Mouse (Mus musculus): ENCODE data around the gene Gm7029. TPM values are rescaled to one million over a fixed set of nuclear protein-coding genes. Genes with fewer than 3 reads are reported as not detected.
A peak's percentile ranks its signal among the peaks of the same experiment; 100 is the strongest.
"Not testable (repeated sequence)": the region's sequence is repeated elsewhere in the genome, so short reads cannot be mapped to it uniquely, and the experiment has no call there.

Gm7029 gene
- total RNA-seq (2021): not detected in 2 replicates
- long read RNA-seq, experiment 1: 0 reads
- long read RNA-seq, experiment 2: 0 reads

DNA sequence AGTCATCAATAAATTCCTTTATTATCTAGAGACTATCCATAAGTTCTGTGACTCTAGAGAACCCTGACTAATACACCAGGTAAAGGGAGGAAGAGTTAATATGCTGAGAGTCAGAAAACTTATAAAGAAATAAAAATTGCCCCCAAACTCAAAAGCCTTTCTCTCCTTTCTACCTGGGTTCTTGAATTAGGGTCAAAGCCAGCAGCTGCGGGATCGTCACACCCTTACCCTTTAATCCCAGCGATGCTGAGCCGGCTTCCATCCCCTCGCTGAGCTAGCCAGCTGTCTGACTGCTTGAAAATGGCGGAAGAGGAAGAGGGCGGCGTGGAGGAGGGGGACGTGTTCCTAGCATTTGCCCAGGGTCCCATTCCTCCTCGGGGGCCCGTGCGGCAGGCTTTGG is at the start of gene Gm7029:
Gm7029 (plus strand) TSS at position 301 of the 400 bp plus-strand sequence.
- DNase-seq: not testable (repeated sequence)

GRCm38 (mm10) chr17:33824084-33824996 is 49.3 kb upstream of the Gm7029 start, which contains the start of the genes Rps28 and Ndufa7:
Gene Rps28 (minus strand): TSS chr17:33824562.
Gene Ndufa7 (plus strand): TSS chr17:33824572.
- peak; percentile 98 for DNase-seq

DNA sequence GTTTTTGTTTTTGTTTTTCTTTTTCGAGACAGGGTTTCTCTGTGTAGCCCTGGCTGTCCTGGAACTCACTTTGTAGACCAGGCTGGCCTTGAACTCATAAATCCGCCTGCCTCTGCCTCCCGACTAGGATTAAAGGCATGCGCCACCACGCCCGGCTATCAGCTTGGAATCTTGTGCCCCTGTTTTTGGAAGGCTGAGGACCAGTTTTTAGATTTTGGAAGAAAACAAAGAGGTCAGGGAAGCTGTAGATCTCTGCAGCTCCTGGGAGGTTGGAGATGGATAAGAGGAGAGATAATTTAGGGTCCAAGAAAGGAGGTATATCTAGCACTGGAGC is 48.7 kb upstream of the Gm7029 start:
- not testable (repeated sequence) for DNase-seq

- DNase-seq: no peak
Measured at GRCm38 (mm10) chr17:33825462-33825861, 48.2 kb upstream of the Gm7029 start.

- peak; percentile 87 for DNase-seq
Measured at GRCm38 (mm10) chr17:33826850-33827249, 46.8 kb upstream of the Gm7029 start.

- peak; percentile 93 for DNase-seq
Measured at GRCm38 (mm10) chr17:33828892-33829291, 44.7 kb upstream of the Gm7029 start.

DNA sequence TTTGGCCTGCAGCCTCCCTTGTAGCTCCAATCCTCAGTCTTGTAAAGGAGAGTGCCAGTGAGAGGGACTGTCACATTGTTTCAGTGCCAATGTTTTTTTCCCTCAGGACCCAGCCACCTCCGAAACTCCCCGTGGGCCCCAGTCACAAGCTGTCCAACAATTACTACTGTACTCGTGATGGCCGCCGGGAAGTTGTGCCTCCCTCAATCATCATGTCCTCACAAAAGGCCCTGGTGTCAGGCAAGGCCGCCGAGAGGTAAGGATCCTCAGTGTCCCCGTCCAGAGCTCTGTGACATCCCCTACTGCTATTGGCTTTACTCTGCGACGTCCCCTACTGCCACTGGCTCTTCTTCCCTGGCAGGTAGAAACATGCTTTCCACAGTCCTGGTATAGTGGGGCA is 44.1 kb upstream of the Gm7029 start:
- DNase-seq: no peak

DNA sequence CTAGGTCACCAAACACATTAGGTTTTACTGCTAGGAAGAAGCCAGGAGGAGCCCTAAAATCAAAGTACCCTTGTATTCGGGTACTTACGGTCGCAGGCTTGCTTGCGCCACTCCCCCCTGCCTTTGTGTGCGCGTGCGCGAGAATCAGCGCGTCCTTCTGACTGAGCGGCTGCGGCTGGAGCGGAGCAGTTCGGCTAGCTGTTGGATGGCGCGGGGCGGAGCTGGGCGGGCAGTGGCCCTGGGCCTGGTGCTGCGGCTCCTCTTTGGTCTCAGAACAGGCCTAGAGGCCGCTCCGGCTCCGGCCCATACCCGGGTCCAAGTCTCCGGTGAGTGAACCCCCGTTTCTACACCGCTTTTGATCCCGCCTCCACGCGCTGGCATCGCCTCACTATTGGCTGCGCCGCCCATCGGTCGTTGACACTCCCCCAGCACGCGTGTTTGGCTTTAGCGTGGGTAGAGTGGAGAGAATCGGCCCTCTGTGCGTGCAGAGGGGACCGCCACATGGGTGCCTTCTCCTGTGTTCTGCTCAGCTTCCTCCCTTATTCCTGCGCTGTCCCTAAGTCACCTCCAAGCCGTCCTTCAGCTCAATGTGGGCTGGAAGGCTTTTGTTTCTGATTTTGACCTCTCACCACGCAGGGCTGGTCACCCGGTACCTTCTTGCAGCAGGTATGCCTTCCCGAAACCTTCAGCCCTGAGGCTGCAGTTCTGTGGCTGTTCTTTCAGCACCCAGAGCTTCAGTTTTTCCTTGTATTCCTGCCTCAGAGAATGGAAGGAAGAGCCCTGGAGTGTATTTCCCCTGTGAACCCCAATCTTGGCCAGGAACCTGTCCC is 30.5 kb upstream of the Gm7029 start, which contains the start of gene Cd320:
Cd320 (plus strand) TSS at position 126 of the 830 bp plus-strand sequence.
- DNase-seq: peak; percentile 96

DNA sequence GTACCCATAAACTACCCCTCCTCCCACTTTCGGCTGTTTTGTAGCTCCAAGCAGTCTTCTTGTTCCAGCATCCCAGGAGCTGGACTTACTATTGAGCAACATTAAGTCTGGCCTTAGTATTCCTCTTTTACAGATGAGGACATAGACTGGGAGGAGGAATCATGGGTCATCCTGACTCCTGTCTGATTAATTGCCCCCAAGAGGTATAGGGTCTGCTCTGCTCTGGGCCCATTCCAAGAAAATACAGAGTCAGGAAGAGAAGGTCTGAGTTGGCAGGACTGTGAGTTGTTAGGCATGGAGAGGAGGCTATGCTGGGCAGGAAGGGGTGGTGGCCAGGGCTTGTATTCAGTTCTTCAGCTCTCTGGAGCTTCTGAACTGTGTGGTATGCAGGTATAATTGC is 29.4 kb upstream of the Gm7029 start:
- no peak for DNase-seq

DNA sequence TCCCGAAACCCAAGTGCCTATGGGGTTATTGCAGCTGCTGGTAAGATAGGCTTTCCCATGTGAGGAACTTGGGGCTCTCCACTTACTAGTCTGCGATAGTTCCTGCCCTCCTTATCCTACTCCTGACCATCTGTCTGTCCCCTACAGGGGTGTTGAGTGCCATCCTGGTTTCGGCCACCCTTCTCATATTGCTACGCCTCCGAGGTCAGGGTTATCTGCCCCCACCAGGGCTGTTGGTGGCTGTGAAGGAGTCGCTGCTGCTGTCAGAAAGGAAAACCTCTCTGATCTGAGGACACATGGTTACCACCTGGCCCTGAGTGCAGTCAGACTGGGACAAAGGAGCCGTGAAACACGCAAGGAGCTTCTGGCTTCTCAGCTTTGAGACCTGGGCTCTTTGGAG is 25.5 kb upstream of the Gm7029 start:
- DNase-seq: no peak

DNA sequence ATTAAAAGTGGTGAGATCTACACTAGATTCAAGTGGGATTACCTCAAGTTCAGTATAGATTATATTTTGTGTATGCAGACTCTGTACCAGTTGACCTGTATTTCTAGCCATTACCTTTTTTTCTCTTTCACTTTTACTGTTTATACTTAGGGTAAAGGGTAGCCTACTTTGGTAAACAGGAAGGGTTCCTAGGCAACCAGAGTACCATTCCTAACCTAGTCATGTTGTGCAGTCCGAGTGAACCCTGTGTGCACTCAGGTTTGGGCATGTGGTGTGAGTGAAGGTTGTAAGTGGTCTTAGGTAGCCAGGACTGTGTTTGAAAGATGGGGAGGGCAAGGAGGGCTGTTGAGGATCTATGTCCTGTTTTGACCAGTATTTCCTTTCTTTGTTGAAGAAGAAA is 22.3 kb upstream of the Gm7029 start:
- no peak for DNase-seq

- DNase-seq: no peak
Measured at GRCm38 (mm10) chr17:33857816-33858215, 15.8 kb upstream of the Gm7029 start.

DNA sequence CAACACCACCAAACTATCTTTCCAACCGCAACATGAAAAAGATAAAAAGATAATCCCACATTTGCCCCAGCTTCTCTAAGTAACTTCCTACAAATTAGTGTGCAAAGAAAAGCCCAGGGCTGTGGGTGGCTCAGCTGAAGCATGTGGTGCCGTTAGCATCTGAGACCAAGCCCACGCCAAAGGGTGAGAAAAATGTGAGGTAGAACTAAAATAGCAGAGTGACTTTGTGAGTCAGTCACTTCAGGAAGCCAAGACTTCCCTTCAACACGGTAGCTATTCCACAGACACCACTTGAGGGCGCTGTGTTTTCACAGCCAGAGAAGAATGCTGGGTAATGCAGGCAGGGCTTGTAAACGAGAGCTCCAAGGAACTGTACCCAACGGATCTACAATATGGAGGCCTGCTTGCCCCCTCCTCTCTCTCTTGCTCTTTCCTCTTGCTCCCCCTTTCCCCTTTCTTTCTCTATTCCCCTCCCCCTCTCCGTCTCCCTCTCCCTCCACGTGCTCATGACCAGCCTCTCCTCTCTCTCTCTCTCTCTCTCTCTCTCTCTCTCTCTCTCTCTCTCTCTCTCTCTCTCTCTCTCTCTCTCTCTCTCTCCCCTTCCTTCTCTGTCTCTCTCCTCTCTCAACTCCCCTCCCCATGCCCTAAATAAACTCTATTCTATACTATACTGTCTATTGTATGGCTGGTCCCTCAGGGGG is 8.2 kb upstream of the Gm7029 start:
- peak; percentile 84 for DNase-seq

GRCm38 (mm10) chr17:33874411-33874810 is 774 bp downstream of the Gm7029 start:
- DNase-seq: no peak

- peak; percentile 48 for DNase-seq
Measured at GRCm38 (mm10) chr17:33875797-33876196, 2.2 kb downstream of the Gm7029 start.

DNA sequence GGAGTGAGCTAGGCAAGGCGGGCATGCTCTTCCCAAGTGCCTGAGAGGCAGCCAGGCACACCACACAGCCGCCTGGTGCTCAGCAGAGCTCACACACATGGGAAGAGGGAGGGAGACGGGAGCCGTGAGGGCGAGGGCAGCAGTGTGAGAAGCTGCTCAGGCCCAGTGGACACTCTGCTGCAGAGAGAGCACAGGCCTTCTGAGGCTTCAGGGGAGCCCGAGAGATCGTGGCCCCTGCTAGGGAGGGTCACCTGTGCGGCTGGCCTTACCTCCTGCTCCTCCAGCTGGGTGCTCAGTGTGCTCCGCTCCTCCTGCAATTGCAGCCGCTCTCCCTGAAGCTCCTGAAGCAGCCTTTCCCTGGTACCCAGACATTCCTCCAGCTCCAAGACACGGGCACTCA is 10.7 kb downstream of the Gm7029 start:
- DNase-seq: not testable (repeated sequence)

GRCm38 (mm10) chr17:33887802-33888201 is 14.2 kb downstream of the Gm7029 start:
- not testable (repeated sequence) for DNase-seq

DNA sequence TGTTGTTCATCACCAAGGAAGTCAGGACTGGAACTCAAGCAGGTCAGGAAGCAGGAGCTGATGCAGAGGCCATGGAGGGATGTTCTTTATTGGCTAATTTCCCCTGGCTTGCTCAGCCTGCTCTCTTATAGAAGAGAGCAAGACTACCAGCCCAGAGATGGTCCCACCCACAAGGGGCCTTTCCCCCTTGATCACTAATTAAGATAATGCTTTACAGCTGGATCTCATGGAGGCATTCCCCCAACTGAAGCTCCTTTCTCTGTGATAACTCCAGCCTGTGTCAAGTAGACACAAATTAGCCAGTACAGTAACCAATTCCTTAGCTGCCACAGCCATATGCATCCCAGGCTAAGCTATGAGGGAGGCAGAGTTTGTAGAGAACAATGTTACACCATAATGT is 14.6 kb downstream of the Gm7029 start:
- not testable (repeated sequence) for DNase-seq

GRCm38 (mm10) chr17:33889941-33890532 is 16.4 kb downstream of the Gm7029 start:
- DNase-seq: not testable (repeated sequence)

DNA sequence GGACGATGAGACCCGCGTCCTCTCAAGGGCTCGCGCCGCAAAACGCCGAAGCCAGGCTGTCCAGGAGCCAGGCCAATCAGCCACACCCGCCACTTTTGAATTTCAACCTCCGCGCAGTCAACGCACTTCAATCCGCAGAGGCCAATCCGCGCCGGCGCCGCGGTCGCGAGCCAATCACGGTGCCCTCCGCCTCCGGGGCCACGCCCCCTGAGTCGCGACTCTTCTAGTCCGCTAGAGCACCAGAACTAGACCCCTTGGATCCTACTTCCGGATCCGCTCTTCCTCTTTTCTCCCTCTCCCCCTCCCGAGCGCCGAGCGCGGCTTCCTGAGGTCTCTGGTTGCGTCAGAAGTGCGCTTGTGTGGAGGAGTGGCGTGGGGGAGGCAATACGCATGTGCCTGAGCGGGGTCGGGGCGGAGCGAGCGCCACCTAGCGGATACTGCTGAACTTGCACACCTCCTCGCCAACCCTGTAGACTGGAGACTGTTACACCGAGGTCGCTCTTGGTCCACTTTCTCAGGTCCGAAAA is 17.0 kb downstream of the Gm7029 start, which contains the start of gene Kifc1:
Kifc1 (minus strand) TSS at position 129 of the 527 bp plus-strand sequence.
- DNase-seq: peak; percentile 99

DNA sequence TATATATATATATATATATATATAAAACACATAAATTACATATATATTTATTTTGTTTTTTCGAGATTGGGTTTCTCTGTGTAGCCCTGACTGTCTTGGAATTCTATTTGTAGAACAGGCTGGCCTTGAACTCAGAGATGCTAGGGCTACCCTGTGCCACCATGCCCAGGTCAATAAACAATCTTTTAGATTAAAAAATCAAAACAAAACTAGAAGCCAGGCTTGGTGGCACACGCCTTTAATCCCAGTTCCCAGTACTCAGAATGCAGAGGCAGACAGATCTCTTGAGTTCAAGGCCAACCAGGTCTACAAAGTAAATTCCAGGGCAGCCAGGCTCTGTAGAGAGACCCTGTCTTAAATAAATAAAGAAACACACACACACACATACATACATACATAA is 17.7 kb downstream of the Gm7029 start:
- no peak for DNase-seq

Measured in adrenal gland, postnatal 14 days (tissue).